Mouse (Mus musculus) MEL (cell line): Measurements from ENCODE around the gene Lhfpl2.

Experiments
- CTCF ChIP-seq, 3 experiments: IDR thresholded peaks in 2 of 3; conservative IDR thresholded peaks in 1 of 3; 2 replicates each; pipeline ENCODE4 v1.5.1; 2011 to 2012; ENCODE audit warnings: low read length in 3 of 3, low read depth in 2 of 3, mild to moderate bottlenecking in 2 of 3, improper control_type of control experiment in 1 of 3, inconsistent platforms in 1 of 3, mixed read lengths in 1 of 3, moderate library complexity in 1 of 3; ENCODE audit not compliant: control insufficient read depth in 1 of 3, insufficient read depth in 1 of 3, poor library complexity in 1 of 3, severe bottlenecking in 1 of 3
- EP300 ChIP-seq, 2 experiments: IDR thresholded peaks; 2 replicates each; pipeline ENCODE4 v1.6.1; 2011; ENCODE audit warnings: improper control_type of control experiment in 2 of 2, low read length in 2 of 2, low read depth in 1 of 2, mild to moderate bottlenecking in 1 of 2
- POLR2A ChIP-seq, 2 experiments: IDR thresholded peaks; 2 replicates each; pipeline ENCODE4 v1.6.1; 2011 to 2012; ENCODE audit warnings: low read length in 2 of 2, mild to moderate bottlenecking in 2 of 2, control low read depth in 1 of 2, improper control_type of control experiment in 1 of 2, low read depth in 1 of 2, moderate library complexity in 1 of 2; ENCODE audit not compliant: control insufficient read depth in 1 of 2, insufficient read depth in 1 of 2, poor library complexity in 1 of 2
- POLR2AphosphoS5 ChIP-seq: IDR thresholded peaks from 2 replicates; pipeline ENCODE4 v1.6.1; 2012; ENCODE audit warnings: low read depth, borderline replicate concordance, mild to moderate bottlenecking, inconsistent platforms, low read length, moderate library complexity, mixed read lengths
- USF1 ChIP-seq: IDR thresholded peaks from 2 replicates; pipeline ENCODE4 v1.6.1; 2014; ENCODE audit warnings: low read depth, mild to moderate bottlenecking, inconsistent platforms, low read length, improper control_type of control experiment, moderate library complexity
- ZMIZ1 ChIP-seq: IDR thresholded peaks from 2 replicates; pipeline ENCODE4 v1.6.1; 2012; ENCODE audit warnings: low read depth, mild to moderate bottlenecking, inconsistent platforms, low read length, improper control_type of control experiment, moderate library complexity
- ZNF384 ChIP-seq: IDR thresholded peaks from 2 replicates; pipeline ENCODE4 v1.6.1; 2012; ENCODE audit warnings: low read depth, mild to moderate bottlenecking, inconsistent platforms, low read length, improper control_type of control experiment

DNA sequence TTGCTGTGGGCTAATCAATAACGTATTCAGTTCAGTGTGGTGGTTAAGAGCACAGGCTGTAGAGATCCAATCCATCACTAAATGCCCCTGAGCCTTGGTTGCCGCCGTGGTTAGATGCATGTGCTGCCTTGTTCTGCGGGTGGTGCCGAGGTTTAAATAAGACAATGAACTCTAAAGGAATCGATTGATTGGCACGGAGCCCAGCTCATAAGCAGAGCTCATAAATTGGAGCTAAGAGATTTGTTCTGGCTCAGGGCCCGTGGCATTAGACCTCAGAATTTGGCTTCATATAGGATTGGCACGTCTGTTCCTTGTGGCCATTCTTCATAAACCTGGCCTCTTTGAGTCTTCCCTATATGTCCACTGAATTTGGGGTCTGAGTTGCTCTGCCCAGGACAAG lies 29.5 kb downstream of the Lhfpl2 start:
- no peak for TF ChIP-seq CTCF (IDR thresholded peaks at IDR 0.05 in 2 of 3, conservative IDR thresholded peaks at IDR 0.05 in 1 of 3; ENCODE audit: control insufficient read depth in 1 of 3, insufficient read depth in 1 of 3, low read depth in 2 of 3, low read length in 3 of 3, poor library complexity in 1 of 3, severe bottlenecking in 1 of 3)
- no peak for TF ChIP-seq POLR2A (IDR thresholded peaks at IDR 0.05; ENCODE audit: control insufficient read depth in 1 of 2, insufficient read depth in 1 of 2, low read depth in 1 of 2, low read length in 2 of 2, poor library complexity in 1 of 2)
- no peak for TF ChIP-seq EP300 (IDR thresholded peaks at IDR 0.05; ENCODE audit: low read depth in 1 of 2, low read length in 2 of 2)
- TF ChIP-seq ZMIZ1, result no peak
- no peak for TF ChIP-seq USF1
- TF ChIP-seq POLR2AphosphoS5, result no peak
- no peak for TF ChIP-seq ZNF384
